Mouse (Mus musculus) ES-E14 (cell line): Measurements from ENCODE around the gene Pcif1. TPM values are rescaled to one million over a fixed set of nuclear protein-coding genes. Genes with fewer than 3 reads are reported as not detected.

Source experiments
- DNase-seq: peaks from one replicate; pipeline ENCODE4 v3.0.0-alpha.2; 2013; ENCODE audit warnings: low read depth, low spot score
- H3K27ac ChIP-seq: 2 replicates; pipeline ENCODE4 v1.5.1; 2012; ENCODE audit warnings: low read depth, mild to moderate bottlenecking, low read length, moderate library complexity, mixed read lengths; ENCODE audit not compliant: poor library complexity, insufficient read depth, severe bottlenecking
- H3K36me3 ChIP-seq: 2 replicates; pipeline ENCODE4 v1.6.1; 2012; ENCODE audit warnings: mild to moderate bottlenecking, low read length, moderate library complexity, mixed read lengths; ENCODE audit not compliant: control insufficient read depth, poor library complexity, insufficient read depth, severe bottlenecking
- H3K4me1 ChIP-seq, 2 experiments: fragments of 150-350 bp in 1 of 2; sonication (generic) in 1 of 2; 2 replicates each; pipeline ENCODE4 v1.6.1; 2012; ENCODE audit warnings: low read length in 2 of 2, mild to moderate bottlenecking in 1 of 2, mixed read lengths in 1 of 2; ENCODE audit not compliant: control insufficient read depth in 2 of 2, insufficient read depth in 2 of 2, poor library complexity in 1 of 2
- H3K4me3 ChIP-seq, 2 experiments: fragments of 150-350 bp in 1 of 2; sonication (generic) in 1 of 2; 2 replicates each; pipeline ENCODE4 v1.5.1; 2012; ENCODE audit warnings: low read length in 2 of 2, low read depth in 1 of 2, mild to moderate bottlenecking in 1 of 2, mixed read lengths in 1 of 2; ENCODE audit not compliant: insufficient read depth in 1 of 2, poor library complexity in 1 of 2, severe bottlenecking in 1 of 2
- H3K9ac ChIP-seq: 2 replicates; pipeline ENCODE4 v1.6.1; 2012; ENCODE audit warnings: low read depth, mild to moderate bottlenecking, low read length, mixed read lengths; ENCODE audit not compliant: poor library complexity, insufficient read depth, severe bottlenecking
- H3K9me3 ChIP-seq: fragments of 150-350 bp; sonication (generic); 2 replicates; pipeline ENCODE4 v1.6.1; 2012; ENCODE audit warnings: low read depth, mild to moderate bottlenecking, low read length; ENCODE audit not compliant: control insufficient read depth, insufficient read depth
- CHD2 ChIP-seq: IDR thresholded peaks from 2 replicates; pipeline ENCODE4 v1.6.1; 2014; ENCODE audit warnings: mild to moderate bottlenecking, low read depth, low read length, inconsistent platforms
- HCFC1 ChIP-seq: IDR thresholded peaks from 2 replicates; pipeline ENCODE4 v1.6.1; 2012; ENCODE audit warnings: low read length, inconsistent platforms, borderline replicate concordance; ENCODE audit not compliant: insufficient read depth
- MAFK ChIP-seq: IDR thresholded peaks from 2 replicates; pipeline ENCODE4 v1.6.1; 2014; ENCODE audit warnings: mild to moderate bottlenecking, low read depth, low read length, inconsistent platforms; ENCODE audit not compliant: insufficient read depth
- ZC3H11A ChIP-seq: IDR thresholded peaks from 2 replicates; pipeline ENCODE4 v1.6.1; 2012; ENCODE audit warnings: low read depth, mild to moderate bottlenecking, inconsistent platforms, low read length, borderline replicate concordance
- ZNF384 ChIP-seq: IDR thresholded peaks from 2 replicates; pipeline ENCODE4 v1.6.1; 2012; ENCODE audit warnings: low read depth, low read length, inconsistent platforms
- in situ Hi-C, 2 experiments: fragments of 600-800 bp; cut with MboI; formaldehyde crosslinking; loops; one replicate each; pipeline ENCODE4 v1.15.1; 2025; ENCODE audit warnings: low sequenced_read_pairs in 2 of 2, inconsistent platforms in 1 of 2; ENCODE audit not compliant: unreplicated experiment in 2 of 2
- total RNA-seq: library from RNA; depleted of rRNA; stranded (reverse); fragments of 300-350 nt; gene quantifications from 2 replicates; pipeline ENCODE4 v1.2.3, GENCODE M21; 2012

Pcif1 gene
- total RNA-seq, 1 experiment, result 30.4 TPM

GRCm38 (mm10) chr2:164885788-164886187 is 6.7 kb downstream of the Pcif1 start:
- no peak for DNase-seq

GRCm38 (mm10) chr2:164886617-164887016 is 7.5 kb downstream of the Pcif1 start:
- Histone ChIP-seq H3K27ac (no peak overlapping the region), H3K4me3 (no peak overlapping the region), H3K36me3 (peaks cover 62% of the 10 kb centered on the region), H3K9me3 (no peaks in the 10 kb centered on the region), H3K4me1 (peaks cover 1 to 5% of the 10 kb centered on the region in 2 experiments; a peak in 1 of 4 replicates), H3K9ac (no peak overlapping the region)
- in situ Hi-C loops, result no loop called here
- DNase-seq, result no peak
- no peak for TF ChIP-seq ZNF384
- no peak for TF ChIP-seq ZC3H11A
- no peak for TF ChIP-seq CHD2
- no peak for TF ChIP-seq HCFC1
- TF ChIP-seq MAFK, result no peak

More at GRCm38 (mm10) chr2:164885788-164886187, 6.7 kb downstream of the Pcif1 start:
- H3K9me3 ChIP-seq, result no peaks in the 10 kb centered on the region
- H3K9ac ChIP-seq, result no peak overlapping the region
- H3K4me1 ChIP-seq, result peaks cover 1 to 5% of the 10 kb centered on the region in 2 experiments; a peak in 1 of 4 replicates
- H3K4me3 ChIP-seq, result no peak overlapping the region
- TF ChIP-seq ZC3H11A, result no peak
- no peak for TF ChIP-seq HCFC1
- no peak for TF ChIP-seq CHD2
- TF ChIP-seq MAFK, result no peak
- no peak for TF ChIP-seq ZNF384
- no peak overlapping the region for H3K27ac ChIP-seq
- in situ Hi-C loops, result no loop called here
- peaks cover 54% of the 10 kb centered on the region for H3K36me3 ChIP-seq

- no peak overlapping the region for H3K4me3 ChIP-seq
- TF ChIP-seq ZNF384 (no peak), MAFK (no peak), ZC3H11A (no peak), HCFC1 (no peak), CHD2 (no peak)
- in situ Hi-C loops, result no loop called here
- H3K4me1 ChIP-seq, result peaks cover 1 to 3% of the 10 kb centered on the region in 2 experiments; a peak in 1 of 4 replicates
- no peak overlapping the region for H3K27ac ChIP-seq
- DNase-seq, result no peak
- H3K9me3 ChIP-seq, result no peaks in the 10 kb centered on the region
- H3K9ac ChIP-seq, result no peak overlapping the region
- peaks cover 84% of the 10 kb centered on the region for H3K36me3 ChIP-seq
Observed at GRCm38 (mm10) chr2:164888996-164889395, 9.9 kb downstream of the Pcif1 start.

- no peak overlapping the region for H3K4me3 ChIP-seq
- DNase-seq, result no peak
- no peaks in the 10 kb centered on the region for H3K9me3 ChIP-seq
- TF ChIP-seq CHD2 (no peak), ZNF384 (no peak), ZC3H11A (no peak), HCFC1 (no peak), MAFK (no peak)
- in situ Hi-C loops, result no loop called here
- H3K36me3 ChIP-seq, result peaks cover 91% of the 10 kb centered on the region
- peaks cover 1 to 3% of the 10 kb centered on the region in 2 experiments; a peak in 1 of 4 replicates for H3K4me1 ChIP-seq
- no peak overlapping the region for H3K9ac ChIP-seq
- no peak overlapping the region for H3K27ac ChIP-seq
Observed at GRCm38 (mm10) chr2:164889960-164890359, 10.9 kb downstream of the Pcif1 start.
